Mouse (Mus musculus): ENCODE data around the gene Slc1a5.
A peak's percentile ranks its signal among the peaks of the same experiment; 100 is the strongest.

Gene Slc1a5

DNA sequence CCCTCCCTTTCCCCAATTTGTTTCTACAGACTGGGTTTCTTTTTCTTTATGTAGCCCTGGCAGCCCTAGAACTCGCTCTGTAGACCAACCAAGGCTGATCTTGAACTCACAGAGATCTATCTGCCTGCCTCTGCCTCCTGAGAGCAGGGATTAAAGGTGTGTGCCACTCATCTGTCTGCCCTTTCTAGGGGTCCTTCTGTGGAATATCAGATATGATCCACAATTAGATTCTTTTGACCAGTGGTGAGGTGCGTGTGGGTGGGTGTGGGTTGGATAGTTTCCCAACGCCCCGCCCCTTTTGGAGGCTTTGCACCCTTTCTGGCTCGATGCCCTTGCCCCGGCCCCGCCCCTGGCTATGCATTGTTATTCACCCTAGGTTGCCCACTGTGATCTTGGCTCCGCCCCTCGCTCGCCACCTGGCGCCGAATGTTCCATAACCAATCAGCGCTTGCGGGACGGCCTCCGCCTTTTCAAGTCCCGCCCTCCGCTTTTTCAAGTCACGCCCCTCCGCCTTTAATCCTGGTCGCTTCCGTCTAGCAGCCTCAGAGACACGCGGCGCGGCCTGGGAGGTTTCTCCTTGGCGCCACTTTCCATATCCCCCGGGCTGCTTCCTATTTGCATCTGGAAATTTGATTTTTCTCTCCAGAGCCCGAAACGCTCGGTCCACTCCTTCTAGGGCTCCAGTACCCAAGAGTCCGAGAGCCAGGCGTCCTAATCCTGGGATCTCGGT, at the start of gene Slc1a5:
TSS of gene Slc1a5 (plus strand) at position 516 of the 730 bp plus-strand sequence.
- peak; percentile 94 for DNase-seq

DNA sequence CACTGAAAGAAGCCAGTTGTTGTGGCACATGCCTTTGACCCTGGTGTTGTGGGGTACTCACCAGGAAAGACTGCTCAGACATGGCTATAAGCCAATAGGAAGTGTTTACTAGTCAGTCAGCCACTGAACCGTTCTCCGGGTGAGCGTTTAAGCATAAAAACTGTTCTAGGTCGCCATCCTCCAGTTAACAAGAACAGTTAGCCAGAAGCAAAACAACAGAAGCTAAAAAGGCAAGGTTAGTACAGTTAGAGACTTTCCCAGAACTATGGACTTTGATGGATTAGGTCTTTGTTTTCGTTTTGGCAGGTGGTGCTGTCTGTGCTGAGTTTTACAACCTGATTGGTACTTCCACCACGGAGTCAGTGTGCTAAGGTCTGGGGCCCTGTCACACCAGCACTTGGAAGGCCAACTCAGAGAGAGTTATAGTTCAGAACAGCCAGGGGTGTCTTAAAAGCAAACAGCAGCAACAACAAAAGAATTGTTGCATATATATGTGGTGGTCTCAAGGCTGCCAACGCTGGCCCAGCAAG, 49.2 kb upstream of the Slc1a5 start:
- peak; percentile 20 for DNase-seq

GRCm38 (mm10) chr7:16737606-16738072, 43.5 kb upstream of the Slc1a5 start:
- no peak for DNase-seq

DNA sequence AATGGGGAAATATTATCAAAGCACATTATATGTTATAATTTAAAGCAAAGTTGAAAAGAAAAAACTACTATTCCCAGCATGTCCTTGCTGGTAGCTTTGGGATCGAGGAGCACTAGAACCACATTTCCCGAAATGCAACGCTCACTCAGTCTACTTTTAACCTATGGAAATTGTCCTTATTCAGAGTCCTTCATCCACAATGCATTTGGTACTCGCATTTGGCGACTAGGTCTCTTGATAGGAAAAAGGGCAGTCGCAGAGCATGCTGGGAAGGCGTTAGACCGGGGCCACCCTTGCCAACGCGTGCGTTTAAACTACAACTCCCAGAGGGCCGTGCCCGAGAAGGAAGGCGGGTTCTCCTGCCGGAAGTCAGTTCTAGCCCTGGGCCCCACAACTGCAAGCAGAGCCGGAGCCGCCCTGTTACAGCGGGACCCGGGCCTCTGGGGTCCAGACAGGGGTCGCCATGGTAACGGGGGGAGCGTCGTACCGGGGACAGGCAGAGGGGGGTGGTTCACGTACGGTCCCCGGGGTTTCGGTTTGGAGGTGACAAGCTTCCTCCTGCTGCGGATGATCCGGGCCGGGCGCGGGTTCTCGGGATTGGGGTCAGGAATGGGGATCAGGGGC, 43.0 kb upstream of the Slc1a5 start, which contains the start of gene Ap2s1:
TSS of gene Ap2s1 (plus strand) at position 338 of the 624 bp plus-strand sequence.
- peak; percentile 97 for DNase-seq

GRCm38 (mm10) chr7:16739056-16739604, 42.0 kb upstream of the Slc1a5 start:
- DNase-seq, result no peak

GRCm38 (mm10) chr7:16745373-16745772, 35.8 kb upstream of the Slc1a5 start:
- no peak for DNase-seq

GRCm38 (mm10) chr7:16746093-16746492, 35.0 kb upstream of the Slc1a5 start:
- peak; percentile 43 for DNase-seq

GRCm38 (mm10) chr7:16747656-16748055, 33.5 kb upstream of the Slc1a5 start:
- no peak for DNase-seq

DNA sequence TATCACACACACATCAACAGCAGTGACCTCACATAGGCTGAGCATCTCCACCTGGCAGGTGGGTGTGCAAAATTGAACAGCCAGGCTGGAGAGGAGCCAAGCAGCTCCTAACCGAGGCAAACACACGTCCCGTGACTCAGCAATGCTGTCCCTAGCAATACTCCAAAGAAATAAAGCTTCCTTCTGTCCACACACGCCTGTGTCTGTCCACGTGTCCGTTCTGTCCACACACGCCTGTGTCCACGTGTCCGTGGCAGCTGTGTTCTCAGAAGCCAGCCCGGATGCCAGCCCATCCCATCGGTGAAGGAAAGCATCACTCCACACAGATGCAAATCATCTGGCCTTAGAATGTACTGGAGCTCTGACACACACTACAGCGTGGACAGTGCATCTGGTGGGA, 29.1 kb upstream of the Slc1a5 start:
- no peak for DNase-seq

DNA sequence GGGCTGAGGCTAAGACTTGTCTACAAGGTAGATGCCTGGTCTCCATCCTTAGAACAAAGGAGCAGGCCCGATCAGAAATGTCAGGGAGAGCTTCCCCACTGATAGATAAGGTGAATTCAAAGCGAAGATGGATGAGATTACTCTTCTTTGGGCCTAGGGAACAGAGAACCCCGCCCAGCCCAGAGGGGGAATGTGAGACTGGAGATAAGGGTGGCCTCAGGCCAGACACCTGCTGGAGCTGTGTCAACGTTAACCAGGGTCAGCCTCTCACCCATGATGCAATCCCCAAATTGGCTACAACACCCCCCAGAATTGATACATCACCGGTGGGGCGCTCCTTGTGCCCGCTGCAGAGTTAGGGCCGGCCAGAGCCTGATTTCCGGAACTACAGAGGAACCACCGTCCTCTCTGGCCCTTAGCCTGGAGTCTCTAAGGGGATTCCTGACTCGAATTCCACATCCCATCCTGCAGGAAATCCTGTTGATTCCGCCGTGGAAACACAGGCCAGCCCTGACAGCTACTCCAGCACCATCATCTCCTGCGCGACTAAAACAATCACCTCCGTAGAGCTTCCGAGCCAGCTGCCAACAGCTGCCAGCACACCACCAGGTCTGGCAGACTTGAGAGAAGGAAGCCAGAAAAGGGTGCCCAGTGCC, 25.6 kb upstream of the Slc1a5 start:
- DNase-seq, result peak; percentile 19

GRCm38 (mm10) chr7:16758872-16759574, 22.1 kb upstream of the Slc1a5 start:
- DNase-seq, result no peak

GRCm38 (mm10) chr7:16760292-16760691, 20.8 kb upstream of the Slc1a5 start:
- peak; percentile 21 for DNase-seq

DNA sequence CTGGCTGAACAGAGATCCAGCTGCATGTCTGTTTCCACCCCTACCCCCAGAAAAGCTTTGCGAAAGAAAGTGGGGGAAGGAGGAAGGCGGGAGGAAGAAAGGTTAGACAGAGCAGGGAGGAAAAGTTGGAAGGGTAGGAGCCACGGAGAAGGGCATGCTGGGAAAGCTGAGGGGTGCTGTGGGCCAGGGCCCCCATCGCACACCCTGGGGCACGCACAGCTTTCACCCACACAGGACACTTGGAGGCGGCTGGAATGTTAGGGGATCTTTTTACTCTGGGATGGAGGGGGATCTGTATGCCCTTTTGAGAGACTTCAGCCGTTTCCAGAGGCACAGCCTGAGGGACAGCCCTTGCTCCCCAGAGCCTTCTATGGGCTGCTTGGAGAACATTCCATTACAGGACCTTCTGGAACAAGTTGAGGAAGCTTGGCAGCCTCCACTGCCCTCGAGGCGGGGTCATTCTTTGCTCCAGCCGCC, 20.1 kb upstream of the Slc1a5 start:
- DNase-seq, result peak; percentile 48

DNA sequence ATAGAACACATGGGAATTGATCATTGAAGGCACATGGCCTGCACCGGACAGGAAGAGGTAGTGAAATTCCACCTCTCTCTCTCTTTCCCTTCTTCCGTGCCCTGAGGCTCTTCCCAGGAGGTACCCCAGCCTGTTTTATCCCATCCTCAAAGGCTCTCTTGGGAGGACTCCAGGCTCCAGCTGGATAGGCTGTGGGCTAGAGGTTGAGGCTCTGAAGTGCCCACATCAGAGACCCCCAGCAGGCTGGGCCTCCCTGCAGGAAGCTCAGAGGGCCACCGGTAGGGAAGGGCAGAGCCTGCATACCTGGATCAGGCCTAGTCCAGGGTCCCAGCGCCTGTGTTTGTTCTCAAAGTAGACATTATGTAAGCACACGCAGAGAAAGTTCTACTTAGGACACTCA, 19.5 kb upstream of the Slc1a5 start:
- peak; percentile 12 for DNase-seq

GRCm38 (mm10) chr7:16763463-16764218, 17.5 kb upstream of the Slc1a5 start:
- DNase-seq, result no peak

DNA sequence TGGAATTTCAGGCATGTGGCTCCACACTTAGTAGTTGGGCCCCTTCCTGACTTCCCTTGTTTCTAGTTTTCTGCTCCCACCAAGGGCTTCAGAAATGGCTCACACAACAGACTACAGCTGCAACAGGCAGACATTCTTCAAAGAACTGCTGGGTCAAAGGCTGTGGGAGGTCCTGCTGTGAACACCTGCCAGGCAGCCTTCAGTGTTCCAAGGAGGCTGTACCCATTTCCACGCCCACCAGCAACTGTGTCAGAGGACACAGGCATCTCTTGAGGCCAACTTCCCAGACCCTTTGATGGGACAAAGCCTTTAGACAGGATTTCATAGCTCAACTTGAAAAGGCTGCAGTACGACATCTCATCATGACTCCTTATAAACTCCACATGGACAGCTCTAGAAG, 14.7 kb upstream of the Slc1a5 start:
- DNase-seq, result no peak

DNA sequence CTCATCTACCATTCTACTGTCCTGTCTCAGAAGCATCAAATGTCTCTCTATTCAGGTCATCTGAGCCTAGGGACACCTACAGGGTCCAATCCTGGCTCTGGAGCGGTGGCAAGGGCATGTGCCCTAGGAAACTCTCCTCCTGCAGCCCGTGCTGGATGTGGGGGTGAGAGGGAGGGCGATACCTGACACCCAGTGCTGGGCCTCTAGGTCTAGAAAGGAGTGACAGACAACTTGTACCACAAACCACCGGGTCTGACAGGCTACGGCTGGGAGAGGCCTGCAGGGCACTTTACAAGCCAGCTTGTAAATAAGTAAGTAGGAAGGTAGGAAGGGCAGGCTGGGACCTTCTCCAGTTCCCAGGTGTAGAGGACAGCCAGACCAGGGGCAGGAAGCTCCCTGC, 5.3 kb upstream of the Slc1a5 start:
- peak; percentile 42 for DNase-seq

- DNase-seq, result peak; percentile 65
Observed at GRCm38 (mm10) chr7:16780076-16780475, 1.1 kb upstream of the Slc1a5 start.

- DNase-seq, result no peak
Observed at GRCm38 (mm10) chr7:16781555-16781815, 345 bp downstream of the Slc1a5 start.

- peak; percentile 47 for DNase-seq
Observed at GRCm38 (mm10) chr7:16781816-16782554, 845 bp downstream of the Slc1a5 start.

GRCm38 (mm10) chr7:16782555-16783125, 1.5 kb downstream of the Slc1a5 start:
- no peak for DNase-seq
